Mouse (Mus musculus): ENCODE data around the gene Zbtb34. TPM values are rescaled to one million over a fixed set of nuclear protein-coding genes. Genes with fewer than 3 reads are reported as not detected.

Zbtb34 gene
- 0.73 TPM for polyA plus RNA-seq (2017; shearing (Covaris generic))

DNA sequence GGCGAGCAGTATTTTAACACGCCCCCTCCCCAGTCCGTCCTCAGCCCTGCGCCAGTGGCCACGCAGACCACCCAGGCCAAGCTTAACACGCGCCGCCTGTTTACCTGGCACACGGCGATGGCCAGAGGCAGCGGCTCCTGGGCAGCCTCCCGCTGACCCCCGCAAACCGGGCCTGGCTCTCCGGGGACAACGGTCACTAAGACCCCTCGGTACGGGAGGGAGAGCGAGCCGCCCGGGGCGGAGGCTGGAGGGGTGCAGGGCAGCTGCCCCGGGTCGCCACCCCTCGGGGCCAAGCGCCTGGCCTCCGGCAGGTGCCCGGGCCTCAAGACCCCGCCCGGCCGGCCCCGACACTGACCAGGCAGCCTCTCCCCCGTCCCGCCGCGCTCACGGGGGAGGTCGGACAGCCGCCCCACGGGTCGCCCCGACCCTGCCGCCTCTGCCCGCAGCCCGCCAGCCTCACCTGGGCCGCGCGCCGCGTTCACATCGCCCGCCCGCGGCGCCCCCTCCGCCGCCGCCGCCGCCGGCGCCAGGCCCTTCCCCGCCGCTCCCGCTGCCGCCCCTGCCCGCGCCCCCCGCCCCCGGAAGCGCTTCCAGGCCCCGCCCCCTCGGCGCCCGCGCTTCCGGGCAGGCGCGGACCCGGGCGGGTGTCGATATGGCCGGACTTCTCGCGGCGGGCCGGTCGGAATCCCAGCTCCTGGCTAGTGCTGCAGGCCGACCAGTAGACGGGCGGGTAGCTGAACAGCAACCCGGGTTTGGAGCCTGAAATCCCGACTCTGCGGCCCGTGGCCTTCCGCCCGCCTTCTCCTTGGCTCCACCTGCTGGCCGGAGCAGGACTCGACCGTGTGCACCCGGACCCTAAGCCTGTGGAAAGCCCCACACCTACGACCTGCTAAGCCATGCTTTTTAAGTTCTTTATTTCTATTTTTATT lies at the start of gene Zbtb34:
Zbtb34 (minus strand) TSS at position 554 of the 929 bp plus-strand sequence.

DNA sequence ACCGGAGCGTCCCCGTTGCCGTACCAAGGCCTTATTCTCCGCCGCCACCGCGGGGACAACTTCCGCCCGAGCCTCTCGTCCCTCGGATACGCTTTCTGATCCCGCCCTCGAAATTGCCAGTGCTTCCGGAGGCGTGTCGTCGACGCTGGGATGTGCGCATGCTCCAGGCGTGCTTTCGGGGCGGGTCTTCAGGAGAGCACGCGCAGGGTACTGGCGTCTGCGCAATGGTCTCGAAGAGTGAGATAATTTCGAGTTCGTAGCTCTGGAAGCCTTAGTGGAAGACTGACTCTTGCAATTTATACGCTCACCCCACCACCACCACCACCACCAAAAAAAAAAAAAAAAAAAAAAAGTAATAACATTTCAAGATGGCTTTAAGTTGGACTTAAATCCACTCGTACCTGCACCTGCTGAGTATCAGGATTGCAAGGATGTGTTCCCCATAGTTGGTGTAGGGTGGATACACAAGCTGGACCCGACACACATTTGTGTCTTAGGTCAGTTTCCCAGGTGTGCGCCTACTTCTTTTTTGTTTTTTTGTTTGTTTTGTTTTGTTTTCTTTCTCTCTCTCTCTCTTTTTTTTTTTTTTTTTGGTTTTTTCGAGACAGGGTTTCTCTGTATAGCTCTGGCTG lies 37.5 kb upstream of the Zbtb34 start, which contains the start of gene Zbtb43:
Zbtb43 (minus strand) TSS at position 94 of the 632 bp plus-strand sequence.

DNA sequence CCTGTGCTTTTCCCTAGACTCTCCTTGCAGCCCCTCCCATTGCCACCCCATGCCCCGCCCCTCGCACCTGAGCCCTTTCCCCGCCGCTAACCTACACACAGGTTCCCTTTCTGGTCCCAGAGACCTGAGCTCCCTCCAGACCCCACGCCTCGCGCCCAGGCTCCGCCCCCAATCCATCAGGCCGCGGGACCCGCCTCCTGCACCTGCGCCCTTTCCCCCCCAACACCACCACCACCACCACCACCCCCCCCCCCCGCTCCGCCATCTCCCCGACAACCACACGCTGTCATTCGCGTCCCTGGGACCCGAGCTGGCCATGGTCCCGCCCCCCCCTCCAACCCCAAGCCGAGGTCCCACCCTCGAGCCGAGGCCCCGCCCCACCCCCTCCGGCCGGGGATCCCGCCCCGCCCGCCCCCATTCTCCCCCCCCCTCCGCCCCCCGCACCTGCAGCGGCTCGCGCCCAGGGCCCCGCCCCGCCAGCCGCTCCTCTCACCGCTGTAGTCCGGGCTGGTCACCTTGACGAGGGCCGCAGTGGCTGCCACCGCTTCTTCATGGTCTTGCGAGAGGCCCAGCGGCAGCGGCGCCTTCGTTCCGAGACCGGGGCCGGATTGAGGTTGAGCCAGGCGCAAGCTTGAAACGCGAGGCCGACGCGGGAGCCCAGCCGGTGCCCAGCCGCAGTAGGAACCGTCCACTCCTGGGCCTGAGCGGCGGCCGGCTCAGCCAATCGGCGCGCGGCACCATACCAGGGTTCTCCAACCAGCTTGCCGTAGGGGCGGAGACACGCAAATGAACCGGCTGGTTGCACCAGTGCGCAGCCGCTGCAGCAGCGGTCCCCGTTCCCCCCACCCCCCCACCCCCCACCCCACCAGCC lies 60.1 kb downstream of the Zbtb34 start, which contains the start of gene Ralgps1:
Ralgps1 (minus strand) TSS at position 710 of the 871 bp plus-strand sequence.

Other genes with a start within 250 kb of the Zbtb34 start
- 43.8 TPM for gene Angptl2, start 215.3 kb downstream of the Zbtb34 start, polyA plus RNA-seq (2017; shearing (Covaris generic))
- 10.5 TPM for gene Ralgps1, start 59.8 kb downstream of the Zbtb34 start, polyA plus RNA-seq (2017; shearing (Covaris generic))
- 32.9 TPM for gene Zbtb43, start 37.2 kb upstream of the Zbtb34 start, polyA plus RNA-seq (2017; shearing (Covaris generic))
- not detected for gene Lmx1b, start 209.2 kb upstream of the Zbtb34 start, polyA plus RNA-seq (2017; shearing (Covaris generic))

Data from CD4-positive, CD25-positive, alpha-beta regulatory T cell, adult 9 weeks (primary cell).